Mouse (Mus musculus): Measurements from ENCODE around the gene Nadsyn1.

- TF ChIP-seq POLR2A (IDR thresholded peaks at IDR 0.05; ENCODE audit: insufficient read depth, low read length) (no peak), CTCF (IDR thresholded peaks at IDR 0.05; ENCODE audit: low read depth, low read length) (no peak), EP300 (IDR thresholded peaks at IDR 0.05; ENCODE audit: insufficient read depth, low read depth, low read length) (no peak)
Observed at GRCm38 (mm10) chr7:143755357-143756124, 67.1 kb downstream of the Nadsyn1 start.

All from ES-Bruce4 (cell line).